Mouse (Mus musculus): Measurements from ENCODE around the gene Tmed5.

- TF ChIP-seq POLR2A (IDR thresholded peaks at IDR 0.05; ENCODE audit: extremely low read depth, insufficient read depth, low read length) (peak; percentile 88), CTCF (IDR thresholded peaks at IDR 0.05; ENCODE audit: low read depth, low read length) (0 out of 2 replicates have a peak, but pooled peaks have one; percentile 12)
These were observed at the start of gene Tmed5, which contains the start of gene Ccdc18 for GRCm38 (mm10) chr5:108132441-108133243.
